Mouse (Mus musculus) liver, embryonic 14.5 days (tissue): ENCODE results near the gene Oas2. TPM values are rescaled to one million over a fixed set of nuclear protein-coding genes. Genes with fewer than 3 reads are reported as not detected.
A peak's percentile ranks its signal among the peaks of the same experiment; 100 is the strongest.

Source experiments
- ATAC-seq: fragments of 200-750 bp; cut with Nextera tagmentation; 2 replicates; pipeline ENCODE4 v1.8.0; 2017; ENCODE audit warnings: moderate number of reproducible peaks, mild to moderate bottlenecking, moderate library complexity; ENCODE audit not compliant: insufficient read depth
- DNase-seq, 3 experiments: peaks; one replicate each; pipeline ENCODE4 v3.0.0-alpha.2; 2012 to 2013; ENCODE audit warnings: low read depth in 3 of 3, low spot score in 3 of 3
- H3K27ac ChIP-seq: fragments of 300-500 bp; sonication (generic); 2 replicates; pipeline ENCODE4 v1.5.1; 2014; ENCODE audit warnings: moderate library complexity, mild to moderate bottlenecking, control low read depth, inconsistent platforms
- H3K27me3 ChIP-seq: fragments of 300-500 bp; sonication (generic); 2 replicates; pipeline ENCODE4 v1.6.1; 2014; ENCODE audit warnings: mild to moderate bottlenecking, low read length, moderate library complexity; ENCODE audit not compliant: control insufficient read depth, insufficient read depth
- H3K36me3 ChIP-seq: fragments of 300-500 bp; sonication (generic); replicated peaks from 2 replicates; pipeline ENCODE4 v1.6.1; 2014; ENCODE audit warnings: low read depth; ENCODE audit not compliant: control insufficient read depth, insufficient read depth
- H3K4me1 ChIP-seq, 2 experiments: fragments of 200-500 bp in 1 of 2; fragments of 300-500 bp in 1 of 2; sonication (generic) in 1 of 2; replicated peaks; 2 replicates each; pipeline ENCODE4 v1.6.1; 2012 to 2014; ENCODE audit warnings: antibody characterized with exemption in 1 of 2, inconsistent platforms in 1 of 2, low read length in 1 of 2; ENCODE audit not compliant: control insufficient read depth in 2 of 2, insufficient read depth in 2 of 2
- H3K4me2 ChIP-seq: fragments of 300-500 bp; sonication (generic); 2 replicates; pipeline ENCODE4 v1.6.1; 2014; ENCODE audit warnings: low read depth, mild to moderate bottlenecking, control low read depth, moderate library complexity
- H3K4me3 ChIP-seq, 2 experiments: fragments of 200-500 bp in 1 of 2; fragments of 300-500 bp in 1 of 2; sonication (generic) in 1 of 2; 2 replicates each; pipeline ENCODE4 v1.5.1; 2012 to 2014; ENCODE audit warnings: low read depth in 2 of 2, low read length in 2 of 2, mild to moderate bottlenecking in 2 of 2, control low read depth in 1 of 2, inconsistent platforms in 1 of 2, moderate library complexity in 1 of 2; ENCODE audit not compliant: insufficient read depth in 1 of 2
- H3K9ac ChIP-seq: fragments of 300-500 bp; sonication (generic); replicated peaks from 2 replicates; pipeline ENCODE4 v1.6.1; 2014; ENCODE audit warnings: mild to moderate bottlenecking, control low read depth, moderate library complexity
- H3K9me3 ChIP-seq: fragments of 300-500 bp; sonication (generic); 2 replicates; pipeline ENCODE4 v1.6.1; 2016; ENCODE audit warnings: low read length, mixed read lengths; ENCODE audit not compliant: control insufficient read depth
- CTCF ChIP-seq: IDR thresholded peaks from 2 replicates; pipeline ENCODE4 v1.5.1; 2016; ENCODE audit warnings: antibody characterized with exemption, low read depth, control low read depth
- EP300 ChIP-seq: IDR thresholded peaks from 2 replicates; pipeline ENCODE4 v1.6.1; 2016; ENCODE audit warnings: antibody characterized with exemption, low read depth
- WGBS: fragments of 180-500 bp; shearing (Covaris S2); extraction: QIAGEN DNeasy Blood & Tissue Kit; methylation state at CpG from one replicate; pipeline ENCODE4 v1.1.7; 2014; ENCODE audit not compliant: insufficient replicate concordance; 5-methylcytosine and 5-hydroxymethylcytosine counted together
- polyA plus RNA-seq, 2 experiments: library from polyadenylated mRNA; depleted of rRNA in 1 of 2; stranded (reverse) in 1 of 2; unstranded in 1 of 2; fragments of >200 nt; fragmentation: Nextera tagmentation in 1 of 2; extraction: Ambion mirVana in 1 of 2; gene quantifications; 2 replicates each; pipeline versions ENCODE4 v1.2.1 to v1.2.3; 2012 to 2014

Oas2 gene
- polyA plus RNA-seq, 2 experiments, result 0.47 to 1.1 TPM

GRCm38 (mm10) chr5:120776801-120777200 lies 27.1 kb upstream of the Oas2 start:
- Histone ChIP-seq H3K4me2 (no peak overlapping the region), H3K9me3 (no peaks in the 10 kb centered on the region), H3K9ac (no peak overlapping the region), H3K4me3 (no peak overlapping the region), H3K27me3 (no peaks in the 10 kb centered on the region), H3K36me3 (no peaks in the 10 kb centered on the region), H3K4me1 (peaks cover 0 to 7% of the 10 kb centered on the region in 2 experiments; a peak in 2 of 4 replicates), H3K27ac (no peak overlapping the region)
- TF ChIP-seq CTCF (no peak), EP300 (no peak)
- ATAC-seq (no peak), DNase-seq (no peak)
- WGBS, result 55% methylated on average over 5 of the region's 5 CpGs

DNA sequence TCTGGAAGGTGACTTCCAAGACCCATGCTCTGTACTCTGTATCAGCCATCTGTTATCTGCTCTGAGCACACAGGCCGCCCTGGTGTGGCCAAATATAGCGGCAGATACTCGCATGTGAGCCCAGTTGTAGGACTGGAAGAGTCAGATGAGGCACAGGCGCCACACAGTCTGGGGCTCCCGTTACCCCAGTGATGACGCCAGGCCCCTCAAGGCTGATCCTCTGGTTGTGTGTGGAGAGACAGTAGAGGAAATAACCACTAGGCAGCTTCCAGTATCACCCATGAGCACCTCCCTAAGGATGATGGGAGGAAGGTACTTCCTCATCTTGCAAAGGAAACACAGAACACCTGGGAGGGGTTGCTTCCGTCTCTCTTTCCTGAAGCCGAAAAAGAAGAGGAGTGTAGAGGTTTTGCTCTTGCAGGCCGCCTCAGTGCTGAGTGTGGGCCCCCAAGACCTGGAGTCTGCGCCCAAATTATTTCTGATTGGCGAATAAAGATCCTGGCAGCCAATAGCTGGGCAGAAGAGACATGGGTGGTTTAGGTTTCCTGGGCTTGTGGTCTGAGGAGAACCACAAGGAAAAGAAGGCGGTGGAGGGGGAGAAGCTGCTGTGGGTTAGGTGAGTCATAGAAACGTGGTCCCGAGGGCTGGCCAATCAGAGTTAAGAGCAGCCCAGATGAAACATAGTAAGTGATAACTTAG lies 25.8 kb upstream of the Oas2 start:
- Histone ChIP-seq H3K36me3 (no peaks in the 10 kb centered on the region), H3K27me3 (no peaks in the 10 kb centered on the region), H3K4me2 (peak overlapping the region; percentile 33), H3K4me3 (no peak overlapping the region), H3K27ac (no peak overlapping the region), H3K4me1 (peaks cover 0 to 7% of the 10 kb centered on the region in 2 experiments; a peak in 2 of 4 replicates), H3K9ac (no peak overlapping the region; the same call in 1 of the 2 replicates), H3K9me3 (no peaks in the 10 kb centered on the region)
- peak; percentile 50 for TF ChIP-seq EP300
- no peak for TF ChIP-seq CTCF
- 11% methylated on average over 14 of the region's 14 CpGs for whole genome bisulfite sequencing
- DNase-seq, result peak in 1 of 3 experiments; percentile 26
- ATAC-seq, result peak; percentile 85

DNA sequence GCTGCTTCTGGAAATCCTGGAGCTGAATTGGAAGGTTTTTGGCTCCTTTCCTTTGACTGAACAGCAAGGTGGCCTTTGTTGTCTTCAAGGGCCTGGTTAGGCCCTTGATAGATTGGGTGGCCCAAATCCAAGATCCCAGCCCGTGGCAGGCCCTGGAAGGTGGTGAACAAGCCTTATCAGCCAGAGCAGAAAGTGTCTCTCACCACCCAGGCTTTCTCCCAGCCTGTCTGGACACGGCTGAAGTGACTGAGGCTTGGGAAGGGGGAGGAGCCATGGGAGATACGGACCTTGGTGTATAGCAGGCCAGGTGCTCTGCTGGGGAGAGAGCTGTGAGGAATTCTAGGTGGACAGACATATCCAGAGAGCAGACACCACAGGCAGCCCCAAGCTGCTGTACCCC lies 19.7 kb upstream of the Oas2 start:
- Histone ChIP-seq H3K9me3 (no peaks in the 10 kb centered on the region), H3K36me3 (no peaks in the 10 kb centered on the region), H3K27ac (no peak overlapping the region), H3K4me2 (no peak overlapping the region), H3K4me1 (no peaks in the 10 kb centered on the region), H3K27me3 (no peaks in the 10 kb centered on the region), H3K4me3 (no peak overlapping the region), H3K9ac (no peak overlapping the region)
- WGBS, result 35% methylated on average over 3 of the region's 3 CpGs
- ATAC-seq (no peak), DNase-seq (no peak)
- TF ChIP-seq CTCF (no peak), EP300 (no peak)

- ATAC-seq (no peak), DNase-seq (no peak)
- TF ChIP-seq EP300 (no peak), CTCF (0 out of 2 replicates have a peak, but pooled peaks have one; percentile 19)
- Histone ChIP-seq H3K4me1 (no peaks in the 10 kb centered on the region), H3K4me3 (no peak overlapping the region), H3K36me3 (no peaks in the 10 kb centered on the region), H3K27ac (no peak overlapping the region), H3K4me2 (no peak overlapping the region), H3K9me3 (no peaks in the 10 kb centered on the region), H3K9ac (no peak overlapping the region), H3K27me3 (no peaks in the 10 kb centered on the region)
- 52% methylated on average over 8 of the region's 8 CpGs for WGBS
These were observed 15.4 kb upstream of the Oas2 start for GRCm38 (mm10) chr5:120765010-120765409.

DNA sequence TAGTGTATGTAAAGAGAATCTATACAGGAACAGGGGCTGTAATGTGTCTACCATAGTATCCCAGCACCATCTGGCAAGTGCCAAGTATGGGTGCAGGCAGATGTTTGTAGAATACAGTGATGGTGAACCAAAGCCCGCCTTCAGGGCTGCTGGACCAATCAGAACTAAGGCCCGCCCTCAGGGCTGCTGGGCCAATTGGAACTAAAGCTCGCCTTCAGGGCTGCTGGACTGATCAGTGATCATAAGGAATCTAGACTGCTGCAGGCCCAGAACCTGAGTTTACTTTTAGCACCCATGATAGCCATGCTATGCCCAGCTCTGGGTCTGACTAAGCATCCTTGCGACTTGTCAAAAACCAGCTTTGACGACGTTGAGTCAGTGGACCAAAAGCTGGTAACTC lies 12.2 kb upstream of the Oas2 start:
- no peak for TF ChIP-seq CTCF
- no peak for TF ChIP-seq EP300
- H3K27me3 ChIP-seq, result no peaks in the 10 kb centered on the region
- no peak overlapping the region for H3K9ac ChIP-seq
- no peaks in the 10 kb centered on the region for H3K36me3 ChIP-seq
- H3K27ac ChIP-seq, result no peak overlapping the region
- no peaks in the 10 kb centered on the region for H3K9me3 ChIP-seq
- DNase-seq, result no peak
- no peak overlapping the region for H3K4me2 ChIP-seq
- no peaks in the 10 kb centered on the region for H3K4me1 ChIP-seq
- 21% methylated on average over 6 of the region's 6 CpGs for WGBS
- no peak for ATAC-seq
- no peak overlapping the region for H3K4me3 ChIP-seq
